Mouse (Mus musculus) right cerebral cortex, postnatal 14 days (tissue): ENCODE measurements around the gene Slc2a3.
A peak's percentile ranks its signal among the peaks of the same experiment; 100 is the strongest.
"Not testable (repeated sequence)": the region's sequence is repeated elsewhere in the genome, so short reads cannot be mapped to it uniquely, and the experiment has no call there.

Experiments used
- DNase-seq: peaks from one replicate; pipeline ENCODE4 v3.0.0; 2022

The Slc2a3 gene

DNA sequence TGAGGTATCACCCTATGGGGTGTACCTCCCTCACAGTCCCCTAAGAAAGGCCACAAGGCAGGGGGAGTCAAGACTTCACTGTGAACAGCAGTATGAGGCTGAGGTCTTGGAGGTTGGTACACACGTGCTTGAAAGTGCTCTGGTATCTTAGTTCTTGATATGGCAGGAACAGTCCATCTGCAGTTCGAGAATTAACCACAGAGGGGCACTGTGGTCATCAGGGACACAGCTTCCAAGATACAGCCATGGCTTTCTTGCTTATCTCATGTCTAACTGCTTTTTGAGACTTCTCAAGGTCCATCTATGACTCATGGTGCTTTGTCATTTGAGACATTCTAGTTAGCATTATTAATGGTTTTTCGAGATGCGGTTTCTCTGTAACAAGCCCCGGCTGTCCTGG, 3.0 kb upstream of the Slc2a3 start:
- peak; percentile 77 for DNase-seq

DNA sequence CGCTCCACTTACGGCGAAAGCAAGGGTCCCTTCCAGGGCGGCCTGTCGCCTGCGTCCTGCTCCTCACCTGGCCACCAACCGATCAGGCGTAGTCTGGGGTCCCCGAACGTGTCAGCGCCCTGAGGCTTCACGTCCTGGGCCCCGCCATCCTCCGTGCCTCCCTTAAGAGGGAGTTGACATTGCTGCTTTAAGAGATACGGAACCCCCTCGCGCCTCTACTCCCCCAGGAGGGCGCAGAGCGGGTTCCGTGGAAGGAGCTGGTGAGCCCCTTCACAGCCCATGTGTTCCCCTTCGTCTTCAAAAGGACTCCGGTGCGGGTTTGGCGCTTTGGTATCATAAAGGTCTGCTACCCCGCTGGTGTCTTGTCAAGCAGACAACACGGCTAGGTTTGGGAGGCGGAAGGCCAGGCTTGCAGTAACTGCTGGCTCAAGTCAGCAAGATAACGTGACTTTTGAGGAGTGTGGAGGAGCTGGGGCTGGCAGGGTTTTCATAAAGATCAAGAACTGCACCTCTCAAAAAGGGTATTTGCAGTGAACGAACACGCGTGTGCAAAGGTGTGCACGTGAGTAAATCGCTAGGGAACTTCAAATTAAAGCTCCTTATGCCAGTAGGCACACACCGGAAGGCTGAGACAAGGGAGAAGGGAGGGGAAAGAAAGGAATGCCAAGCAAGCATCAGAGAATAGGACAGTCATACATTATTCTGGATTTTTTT, 518 bp upstream of the Slc2a3 start:
- DNase-seq: peak; percentile 42

DNA sequence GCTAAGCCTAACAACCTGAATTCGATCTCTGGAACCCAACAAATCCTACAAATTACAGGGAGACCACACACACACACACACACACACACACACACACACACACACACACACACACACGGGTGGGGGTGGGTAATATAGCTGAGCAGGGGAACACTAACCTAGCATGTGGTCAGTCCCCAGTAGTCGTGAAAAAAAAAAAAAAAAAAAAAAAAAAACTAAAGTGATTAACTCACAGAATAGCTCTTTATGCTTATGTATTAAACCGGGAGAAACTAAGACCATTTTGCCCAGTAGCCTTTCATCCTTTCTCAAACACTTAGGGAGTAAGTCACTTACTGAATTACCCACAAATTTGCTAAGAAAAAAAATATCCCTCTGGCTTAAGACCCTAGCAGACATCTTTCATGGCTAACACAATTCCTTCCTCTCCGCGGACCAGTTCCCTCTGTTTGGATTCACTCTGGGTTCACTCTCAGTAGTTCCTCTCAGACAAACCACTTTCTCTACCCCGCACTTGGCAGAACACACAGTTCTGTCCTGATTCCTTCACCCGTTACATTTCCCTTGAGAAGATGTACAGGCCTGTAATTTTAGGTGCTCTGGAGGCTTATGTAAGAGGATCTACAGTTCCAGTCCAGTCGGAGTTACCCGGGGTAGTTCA, 670 bp downstream of the Slc2a3 start:
- DNase-seq: no peak

DNA sequence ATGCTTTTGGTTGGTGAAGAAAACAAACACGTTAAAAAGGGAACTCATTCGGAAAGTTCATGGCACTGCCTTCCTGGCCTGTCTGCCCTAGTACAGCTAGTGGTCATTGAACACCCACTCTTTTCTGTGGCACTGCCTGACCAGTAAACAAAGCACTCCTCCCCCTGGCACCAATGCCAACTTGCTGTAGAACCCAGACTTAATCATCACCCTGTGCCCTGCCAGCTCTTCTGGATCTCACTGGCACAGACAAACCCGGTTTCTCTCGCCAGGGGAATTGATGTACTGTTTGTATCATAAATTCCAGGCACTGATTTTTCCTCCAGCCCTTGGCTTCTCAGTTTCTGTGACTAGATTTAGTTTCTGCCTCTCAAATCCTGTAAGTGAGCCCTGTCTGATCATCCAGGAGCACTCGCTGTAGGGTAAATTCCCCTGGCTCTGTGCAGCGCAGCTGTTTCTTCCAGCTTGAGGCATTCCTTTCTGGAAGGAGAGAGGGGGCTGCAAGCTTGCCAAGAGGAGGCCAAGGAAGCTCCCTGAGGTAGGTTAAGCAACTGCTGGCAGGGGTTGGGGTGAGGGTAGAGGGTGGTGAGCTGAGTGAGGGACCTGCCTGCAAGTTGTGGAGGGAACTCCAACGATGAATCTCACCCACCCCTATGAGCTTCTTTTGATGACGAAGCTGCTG, 6.0 kb downstream of the Slc2a3 start:
- no peak for DNase-seq

DNA sequence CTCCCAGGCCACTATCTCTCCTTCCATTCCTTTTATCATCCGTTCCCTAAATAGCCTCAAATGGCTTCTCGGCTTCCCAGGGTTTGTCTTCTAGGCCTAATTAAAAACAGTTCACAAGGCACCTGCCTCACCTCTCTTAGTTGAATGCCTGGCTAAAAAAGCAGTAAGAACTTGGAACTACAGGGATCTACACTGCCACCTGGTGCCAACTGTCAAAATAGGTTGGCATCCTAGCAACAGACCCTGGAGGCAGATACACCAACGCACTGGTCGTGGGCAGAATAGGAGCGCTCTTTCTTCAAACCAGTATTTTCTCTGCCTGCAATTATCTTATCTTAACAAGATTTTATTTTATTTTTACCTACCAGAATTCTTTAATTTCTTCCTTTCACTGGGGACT, 15.2 kb downstream of the Slc2a3 start:
- peak; percentile 76 for DNase-seq

DNA sequence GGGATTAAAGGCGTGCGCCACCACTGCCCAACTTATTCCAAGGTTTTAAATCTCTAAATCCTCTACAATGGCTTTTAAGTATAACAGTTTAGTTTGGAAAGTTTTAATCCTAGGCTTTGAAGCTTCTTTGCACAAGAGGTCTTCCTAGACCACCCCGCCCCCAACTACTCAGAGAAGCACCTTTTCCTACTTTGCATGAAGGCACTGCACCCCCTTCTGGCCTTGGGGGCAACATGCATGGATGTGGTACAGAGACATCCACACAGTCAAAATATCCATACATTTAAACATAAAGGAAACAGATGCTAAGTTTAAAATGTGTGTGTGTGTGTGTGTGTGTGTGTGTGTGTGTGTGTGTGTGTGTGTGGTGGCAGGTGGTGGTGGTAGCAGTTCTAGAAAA, 16.6 kb downstream of the Slc2a3 start:
- DNase-seq: peak; percentile 62

DNA sequence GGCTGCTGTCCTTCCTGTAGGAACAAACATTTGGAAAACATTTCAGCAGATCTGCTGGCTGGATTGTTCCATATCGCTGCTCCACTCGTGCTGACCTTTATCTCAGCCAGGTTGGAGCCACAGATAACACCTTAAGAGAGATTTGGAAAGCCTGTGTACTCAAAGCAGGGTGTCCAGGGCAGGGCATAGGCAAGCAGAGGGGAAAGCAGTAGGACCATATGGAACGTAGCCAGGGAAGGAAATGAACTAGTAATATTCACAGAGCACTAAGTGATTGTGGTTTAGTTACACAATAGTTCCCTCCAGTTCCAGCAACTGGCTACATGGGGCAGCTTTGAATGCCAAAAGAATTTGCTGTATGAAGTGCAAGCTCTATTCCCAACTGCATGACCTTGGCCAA, 19.3 kb downstream of the Slc2a3 start:
- no peak for DNase-seq

DNA sequence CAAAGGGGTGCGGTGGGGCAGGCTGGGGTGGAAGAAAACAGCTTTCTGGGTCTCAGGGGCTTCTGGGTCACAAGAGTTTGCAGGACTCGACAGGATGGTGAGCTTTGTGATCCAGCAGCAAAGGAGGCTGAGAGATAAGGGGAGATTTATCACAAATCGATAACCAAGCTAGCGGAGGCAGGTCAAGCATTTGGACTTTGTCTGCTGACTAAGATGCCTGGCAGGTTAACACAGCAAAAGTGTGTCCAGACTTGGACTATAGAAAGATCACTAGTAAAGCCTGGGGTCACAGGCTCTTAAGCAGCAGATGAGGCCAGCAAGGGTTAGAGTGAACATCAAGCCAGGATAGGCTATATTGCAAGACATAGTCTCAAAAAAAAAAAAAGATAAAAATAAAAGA, 20.3 kb downstream of the Slc2a3 start:
- DNase-seq: no peak

DNA sequence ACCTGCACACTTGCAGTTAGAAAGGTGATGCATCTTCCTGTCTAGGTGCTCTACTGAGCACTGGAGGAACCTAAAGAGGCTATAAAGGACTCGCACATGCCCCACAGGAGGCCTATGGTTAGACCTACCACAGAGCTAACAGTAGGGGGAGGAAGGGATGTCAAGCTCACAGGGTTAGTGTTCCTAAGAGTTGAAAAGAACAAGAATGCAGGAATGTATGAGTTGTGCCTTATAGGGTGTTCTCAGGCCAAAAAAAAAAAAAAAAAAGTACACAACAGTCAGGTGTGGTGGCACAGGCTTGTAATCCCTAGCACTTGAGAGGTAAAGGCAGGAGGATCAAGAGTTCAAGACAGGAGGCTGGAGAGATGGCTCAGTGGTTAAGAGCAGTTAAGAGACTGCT, 21.5 kb downstream of the Slc2a3 start:
- no peak for DNase-seq

DNA sequence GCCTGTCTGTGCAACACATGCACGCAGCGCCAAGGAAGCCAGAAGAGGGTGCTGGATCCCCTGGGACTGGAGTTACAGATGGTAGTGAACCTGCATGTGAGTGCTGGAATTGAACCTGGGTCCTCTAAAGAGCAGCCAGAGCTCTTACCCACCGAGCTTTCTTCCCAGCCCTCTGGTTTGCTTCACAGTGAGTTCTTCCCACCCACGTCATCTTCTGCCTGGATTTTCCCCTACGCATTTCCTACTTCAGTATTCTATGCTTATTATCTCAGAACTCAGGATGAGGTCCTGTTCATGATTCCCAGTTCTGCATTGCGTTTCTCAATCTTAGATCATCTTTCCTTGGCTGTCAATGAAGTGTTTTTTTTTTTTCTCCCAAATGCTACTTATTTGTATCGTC, 25.4 kb downstream of the Slc2a3 start:
- DNase-seq: no peak

DNA sequence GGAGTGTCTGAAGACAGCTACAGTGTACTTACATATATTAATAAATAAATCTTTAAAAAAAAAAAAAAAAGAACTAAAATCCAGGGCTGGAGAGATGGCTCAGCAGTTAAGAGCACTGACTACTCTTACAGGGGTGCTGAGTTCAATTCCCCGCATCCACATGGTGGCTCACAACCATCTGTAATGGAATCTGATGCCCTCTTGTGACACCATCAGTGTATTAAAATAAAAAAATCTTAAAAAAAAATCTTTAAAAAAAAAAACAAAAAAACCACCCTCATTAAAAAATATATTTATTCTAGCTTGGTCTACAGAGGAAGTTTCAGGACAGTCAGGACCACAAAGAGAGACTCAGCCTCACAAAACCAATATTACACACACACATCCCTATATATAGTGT, 27.1 kb downstream of the Slc2a3 start:
- DNase-seq: no peak

DNA sequence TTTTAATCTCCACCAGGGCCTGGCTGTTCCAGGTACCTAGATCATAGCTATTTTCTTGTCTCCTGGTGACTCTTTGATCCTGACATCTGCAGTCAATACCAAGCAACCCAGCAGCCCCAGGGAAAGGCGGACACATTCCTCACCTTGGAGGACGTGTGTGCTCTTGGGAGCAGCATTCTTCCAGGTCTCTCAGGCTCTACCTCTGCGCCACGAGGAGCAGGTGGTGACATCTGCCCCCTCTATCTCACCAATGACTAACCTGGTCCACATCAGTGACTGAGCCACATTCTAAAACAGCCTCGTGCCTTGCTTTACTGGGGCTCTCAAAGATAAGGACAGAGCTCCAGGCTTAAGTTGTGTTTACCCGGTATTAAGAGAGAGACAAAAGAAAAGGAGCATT, 28.7 kb downstream of the Slc2a3 start:
- no peak for DNase-seq

DNA sequence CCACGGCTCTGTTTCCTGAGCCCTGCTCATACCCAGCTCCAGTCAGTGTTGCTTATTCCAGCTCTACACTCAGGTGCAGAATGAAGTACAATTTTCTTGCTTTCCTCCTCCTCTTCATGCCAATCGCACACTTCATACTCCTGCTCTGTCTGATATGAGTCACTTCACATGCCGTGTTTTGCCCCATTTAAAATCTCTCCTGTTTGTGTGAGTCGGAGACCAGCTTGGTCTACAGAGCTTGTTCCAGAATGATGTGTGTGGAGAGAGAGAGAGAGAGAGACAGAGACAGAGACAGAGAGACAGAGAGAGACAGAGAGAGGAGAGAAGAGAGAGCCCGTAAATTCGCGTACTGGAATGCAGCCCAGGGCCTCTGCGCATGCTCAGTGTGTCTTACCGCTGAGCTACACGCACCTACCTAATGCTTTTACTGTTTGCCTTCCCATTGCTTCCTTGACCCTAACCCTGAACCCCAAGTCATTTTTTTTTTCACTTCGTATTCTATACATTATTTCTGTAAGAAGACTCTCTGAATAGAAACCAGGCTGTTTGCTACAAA, 30.6 kb downstream of the Slc2a3 start:
- DNase-seq: no peak

DNA sequence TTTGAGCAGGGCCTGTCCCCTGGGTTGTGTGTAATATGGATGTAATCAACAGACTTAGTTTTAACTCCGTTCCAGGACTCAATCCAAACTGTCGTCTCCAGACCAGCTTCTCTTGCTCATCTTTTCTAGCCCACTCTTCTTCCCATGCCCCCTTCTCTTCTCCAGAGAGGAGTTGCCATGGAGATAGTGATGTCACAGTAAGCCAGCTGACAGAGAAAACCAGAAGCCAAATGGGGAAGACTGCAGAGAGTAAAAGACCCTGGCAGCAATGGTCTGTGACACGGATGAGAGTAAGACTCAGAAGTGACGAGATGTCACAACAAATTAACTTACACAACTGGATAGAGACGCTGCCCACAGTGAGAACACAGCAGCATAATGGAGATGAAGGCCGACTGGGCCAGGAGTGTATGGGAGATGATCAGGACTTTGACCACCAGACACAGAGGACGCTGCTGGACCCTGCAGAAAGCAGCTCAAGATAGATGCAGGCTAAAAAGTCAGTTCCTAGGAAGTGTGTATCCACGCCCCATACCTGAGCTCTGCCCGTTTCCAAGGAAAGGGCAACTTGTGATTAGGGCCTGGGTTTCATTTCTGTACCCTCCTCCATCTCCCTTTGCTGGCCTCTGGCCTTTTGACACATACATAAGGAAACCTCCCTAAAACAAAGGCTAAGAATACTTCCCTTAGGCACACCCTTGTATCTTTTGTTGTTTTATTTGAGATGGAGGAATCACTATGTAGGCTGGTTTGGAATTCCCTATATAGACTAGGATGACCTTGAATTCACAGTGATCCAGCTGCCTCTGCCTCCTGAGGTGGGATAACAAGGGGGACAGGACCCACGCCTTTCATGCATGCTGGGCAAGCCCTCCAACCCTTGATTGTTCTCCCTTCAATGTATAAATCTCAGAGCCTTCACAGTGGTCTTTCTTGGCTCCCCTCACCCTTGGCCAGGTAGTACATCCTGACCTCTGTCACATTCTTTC, 31.4 kb downstream of the Slc2a3 start:
- DNase-seq: no peak

DNA sequence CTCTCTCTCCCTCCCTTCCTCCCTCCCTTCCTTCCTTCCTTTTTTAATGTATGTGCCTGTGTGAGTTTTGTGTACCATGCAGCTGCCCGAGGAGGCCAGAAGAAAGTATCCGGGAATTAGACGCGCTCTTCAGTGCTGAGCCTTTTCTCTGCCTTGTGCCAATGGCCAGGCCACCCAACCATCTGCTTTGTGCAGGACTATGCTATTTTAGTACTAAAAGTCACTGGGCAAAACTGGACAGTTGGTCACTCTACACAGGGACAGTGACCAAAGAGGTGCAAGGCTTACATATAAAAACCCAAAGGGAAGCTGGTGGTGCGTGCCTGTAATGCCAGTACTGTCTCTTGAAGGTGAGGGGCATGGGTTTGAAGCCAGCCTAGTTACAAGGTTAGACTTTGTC, 33.2 kb downstream of the Slc2a3 start:
- no peak for DNase-seq

DNA sequence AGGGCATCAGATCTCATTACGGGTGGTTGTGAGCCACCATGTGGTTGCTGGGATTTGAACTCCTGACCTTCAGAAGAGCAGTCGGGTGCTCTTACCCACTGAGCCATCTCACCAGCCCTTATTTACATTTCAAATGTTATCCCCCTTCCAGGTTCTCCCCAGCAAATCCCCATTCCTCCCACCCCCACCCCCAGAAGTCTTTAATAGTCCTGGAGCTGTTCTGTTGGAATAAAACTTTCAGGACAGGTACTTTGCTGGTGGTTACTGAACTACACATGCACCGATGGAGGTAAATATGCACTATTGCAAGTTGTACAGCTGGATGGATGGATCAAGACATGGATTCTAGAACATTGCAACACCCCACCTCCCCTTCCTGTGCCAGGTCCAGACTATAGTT, 34.4 kb downstream of the Slc2a3 start:
- not testable (repeated sequence) for DNase-seq

DNA sequence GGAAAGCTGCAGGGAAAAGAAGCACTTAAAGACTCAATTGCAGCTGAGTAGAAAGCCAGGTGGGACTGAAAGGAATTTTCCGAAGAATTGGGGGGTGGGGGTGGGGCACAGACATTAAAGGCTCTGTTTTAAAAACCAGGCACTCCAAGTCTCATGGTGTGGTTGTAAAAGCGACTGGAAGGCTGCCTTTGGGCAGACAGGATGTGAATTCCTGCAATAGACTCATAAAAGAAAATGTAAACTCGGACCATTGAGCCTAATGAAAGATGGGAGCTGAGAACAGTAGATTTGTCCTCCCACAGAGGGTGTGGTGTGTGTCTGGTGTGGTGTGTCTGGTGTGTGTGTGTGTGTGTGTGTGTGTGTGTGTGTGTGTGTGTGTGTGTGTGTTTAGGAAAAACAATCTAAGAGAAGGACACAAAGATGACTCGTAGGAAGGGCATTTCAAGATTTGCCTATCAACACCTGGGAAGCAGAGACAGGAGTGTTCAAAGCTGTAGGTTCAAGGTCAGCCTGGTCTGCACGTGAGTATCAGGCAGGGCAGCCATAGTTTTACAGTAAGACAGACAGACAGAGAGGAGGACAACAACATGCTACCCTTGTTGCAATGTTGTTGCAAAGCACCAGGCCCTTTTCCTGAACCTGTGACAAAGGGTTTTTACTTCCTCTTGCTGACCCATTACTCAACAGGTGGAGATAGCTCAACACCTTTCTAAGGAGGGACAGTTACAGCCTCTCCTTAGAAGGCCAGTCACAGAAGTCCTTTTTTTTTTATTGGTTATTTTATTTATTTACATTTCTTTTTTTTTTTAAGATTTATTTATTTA, 35.1 kb downstream of the Slc2a3 start:
- no peak for DNase-seq

DNA sequence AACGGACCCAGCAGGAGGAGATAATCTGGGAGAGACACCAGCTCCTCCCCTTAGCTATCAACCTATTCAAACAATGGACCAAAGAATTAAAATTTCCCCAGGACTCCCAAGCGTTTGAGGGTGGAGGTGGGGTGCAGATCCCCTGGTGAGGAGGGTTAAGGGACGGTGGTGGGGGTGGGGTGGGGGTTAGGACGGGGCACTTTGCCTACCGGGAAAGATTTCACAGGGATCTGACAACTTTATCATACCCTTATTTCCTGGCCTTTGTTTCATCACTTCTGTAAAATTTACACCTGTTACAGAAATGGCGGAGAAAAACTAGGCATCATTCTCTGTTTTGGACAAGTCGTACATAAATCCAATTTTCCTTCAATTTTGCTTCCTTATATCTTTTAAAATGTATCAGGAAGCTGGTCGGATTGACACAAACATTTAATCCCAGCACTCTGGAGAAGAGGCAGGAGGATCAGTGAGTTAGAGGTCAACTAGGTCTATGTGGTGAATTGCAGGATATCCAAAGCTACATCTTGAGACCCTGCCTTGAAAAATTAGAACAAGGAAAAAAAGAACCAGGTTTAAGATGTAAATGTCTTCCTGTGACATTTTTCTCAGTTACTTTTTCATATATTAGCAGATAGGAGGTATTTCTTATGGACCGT, 36.0 kb downstream of the Slc2a3 start:
- DNase-seq: no peak

DNA sequence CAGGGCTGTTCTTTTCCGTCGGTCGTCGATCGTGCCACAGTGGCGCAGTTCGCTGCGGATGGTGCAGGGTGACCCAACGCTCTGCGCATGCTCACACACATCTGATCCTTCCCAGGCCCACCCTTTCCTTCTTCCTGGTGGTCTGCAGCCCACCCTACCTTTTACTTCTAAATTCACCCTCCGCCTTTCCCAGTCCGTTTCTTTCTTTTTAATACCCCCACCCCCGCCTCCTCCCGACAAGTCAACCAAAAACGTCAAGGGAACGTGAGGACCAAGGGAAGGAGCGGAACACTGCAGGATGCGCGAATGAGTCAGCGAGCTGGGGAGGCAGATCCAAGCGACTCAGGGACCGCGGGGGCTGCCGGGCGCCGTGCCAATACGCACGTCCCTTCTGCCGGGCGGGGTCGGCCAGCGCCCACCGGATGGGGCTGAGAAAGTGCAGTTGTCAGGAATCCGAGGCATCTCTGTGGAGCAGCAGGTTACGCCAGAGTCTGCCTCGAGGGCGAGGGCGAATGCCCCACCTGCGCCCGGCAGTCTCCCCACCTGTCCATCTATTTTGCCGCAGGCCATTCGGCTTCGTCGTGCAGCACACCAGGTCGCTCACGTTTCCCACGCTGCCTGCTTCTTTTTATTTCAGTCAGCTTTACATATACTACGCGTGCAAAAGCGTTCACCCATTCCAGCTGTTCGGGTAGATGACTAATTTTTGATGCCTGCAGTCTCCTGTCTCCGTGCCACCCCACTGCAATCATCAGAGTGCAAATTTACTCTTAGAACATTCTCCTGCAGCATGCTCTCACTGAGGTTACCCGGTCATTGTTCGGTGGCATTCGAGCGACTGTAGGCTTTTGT, 36.8 kb downstream of the Slc2a3 start:
- peak; percentile 91 for DNase-seq

DNA sequence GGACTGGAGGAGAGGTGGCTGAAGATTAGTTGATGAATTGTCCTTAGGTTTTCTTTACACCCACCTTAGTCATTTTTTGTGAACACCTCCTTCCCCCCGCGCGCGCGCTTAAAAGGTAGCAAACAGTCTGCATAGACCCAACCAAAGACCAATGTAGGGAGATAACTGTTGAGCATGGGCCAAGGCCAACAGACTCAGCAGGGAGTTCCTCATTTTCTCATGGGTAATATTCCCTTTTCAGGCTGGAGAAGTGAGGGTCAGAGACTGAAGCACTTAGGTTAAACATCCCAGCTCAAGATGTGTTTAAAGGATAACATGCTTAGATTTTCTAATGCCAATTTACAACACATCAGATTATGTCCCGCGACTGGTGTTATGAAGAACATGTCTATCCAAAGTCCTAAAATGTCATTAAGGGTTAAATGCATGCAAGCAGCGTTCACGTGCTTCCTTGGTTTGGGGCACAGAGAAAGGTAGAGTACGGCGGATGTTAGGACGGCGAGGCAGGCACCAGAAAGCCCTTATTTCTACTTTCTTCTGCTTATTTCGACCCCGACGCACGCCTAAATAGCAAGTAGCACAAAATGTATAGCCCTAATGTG, 37.5 kb downstream of the Slc2a3 start:
- no peak for DNase-seq
